Mouse (Mus musculus) embryo, embryonic 11.5 days (tissue): ENCODE data around the gene Slc39a11.

ENCODE experiments used
- DNase-seq: peaks from one replicate; pipeline ENCODE4 v3.0.0-alpha.2; 2012; ENCODE audit warnings: low read depth, low spot score

Slc39a11 gene

DNA sequence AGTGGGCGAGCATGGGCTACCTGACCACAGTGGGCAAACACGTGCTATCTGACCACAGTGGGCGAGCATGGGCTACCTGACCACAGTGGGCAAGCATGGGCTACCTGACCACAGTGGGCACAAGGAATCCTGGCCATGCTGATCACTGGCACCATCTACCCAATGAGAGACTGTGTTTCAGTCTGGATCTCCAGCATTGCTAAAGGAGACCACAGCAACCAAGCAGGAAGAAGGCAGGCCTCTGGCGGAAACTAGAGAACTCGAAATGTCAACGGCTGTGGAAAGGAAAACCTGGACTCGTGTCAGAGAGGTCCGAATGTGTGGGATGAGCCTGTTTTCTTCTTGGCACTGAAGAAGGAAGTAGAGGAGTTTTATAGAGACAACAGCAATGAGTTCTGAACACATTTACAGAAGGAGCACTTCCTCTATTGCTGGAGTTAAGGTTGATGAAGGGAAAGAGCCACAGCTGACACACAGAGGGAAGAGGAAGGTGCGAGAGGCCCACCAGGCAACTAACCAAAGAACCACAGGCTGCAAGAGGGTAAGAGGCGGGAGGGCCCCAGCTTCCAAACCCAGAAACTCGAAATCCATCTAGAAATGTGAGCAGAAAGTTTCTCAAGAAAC, 105.8 kb downstream of the Slc39a11 start:
- DNase-seq = no peak

DNA sequence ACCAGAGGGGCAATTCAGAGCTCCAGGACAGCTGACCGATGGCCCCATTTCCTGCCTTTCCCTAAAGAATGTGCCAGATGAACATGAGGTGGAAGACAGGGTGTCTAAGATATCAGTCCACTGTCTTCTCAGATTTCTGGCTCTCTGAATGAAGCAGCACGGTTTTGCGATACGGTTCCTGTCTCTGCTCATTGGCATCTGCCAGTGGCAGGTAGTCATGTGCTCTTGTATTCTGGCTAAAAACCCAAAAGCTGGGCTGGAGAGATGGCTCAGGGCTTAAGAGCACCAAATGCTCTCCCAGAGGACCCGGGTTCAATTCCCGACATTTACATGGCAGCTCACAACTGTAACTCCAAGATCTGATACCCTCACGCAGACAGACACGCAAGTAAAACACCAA, 108.8 kb downstream of the Slc39a11 start:
- DNase-seq = no peak

DNA sequence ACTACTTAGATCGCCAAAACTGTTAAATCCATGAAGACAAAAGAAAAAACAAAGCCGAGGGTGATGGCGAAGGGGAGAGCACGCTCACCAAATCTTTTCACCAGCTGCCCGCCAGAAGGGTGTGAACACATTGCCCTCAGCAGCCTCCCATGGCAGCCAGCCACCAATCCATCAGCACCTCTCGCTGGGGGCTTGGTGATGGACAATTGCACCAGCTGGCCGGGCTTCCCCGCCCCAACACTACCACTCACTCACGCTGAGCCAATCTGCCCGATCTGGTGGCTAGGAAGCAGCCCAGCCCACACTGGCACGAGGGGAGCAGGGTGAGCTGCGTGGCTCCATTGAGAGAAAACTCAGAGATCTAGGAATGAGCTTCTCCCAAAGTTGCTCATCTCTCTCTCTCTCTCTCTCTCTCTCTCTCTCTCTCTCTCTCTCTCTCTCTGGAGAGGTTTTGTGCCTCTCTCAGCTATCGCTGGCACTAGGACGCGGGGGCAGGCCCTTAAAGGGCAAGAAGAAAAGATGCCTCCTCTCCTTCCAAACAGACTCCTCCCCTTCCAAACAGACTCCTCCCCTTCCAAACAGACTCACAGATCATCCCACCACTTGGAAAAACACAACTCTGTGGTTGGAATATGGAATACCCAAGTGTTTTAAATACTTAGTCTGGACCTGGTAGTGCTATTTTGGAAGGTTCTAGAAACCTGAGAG, 110.2 kb downstream of the Slc39a11 start:
- DNase-seq = no peak

DNA sequence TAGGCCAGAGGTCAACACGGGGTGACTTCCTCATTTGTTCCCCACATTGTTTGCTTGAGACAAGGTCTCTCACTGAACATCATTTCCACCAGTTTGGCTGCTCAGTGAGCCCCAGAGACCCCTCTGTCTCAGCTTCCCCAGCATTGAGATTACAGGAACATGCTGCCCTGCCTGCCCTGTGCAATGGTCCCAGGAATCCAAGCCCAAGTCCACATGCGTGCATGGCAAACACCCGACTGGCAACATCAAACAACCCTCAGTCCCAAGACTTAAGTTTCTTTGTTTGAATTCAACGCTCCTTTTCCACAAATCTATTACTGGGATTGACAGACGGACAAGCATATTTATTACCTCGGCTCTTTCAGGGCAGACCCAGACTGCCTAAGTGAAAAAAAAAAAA, 110.8 kb downstream of the Slc39a11 start:
- DNase-seq = no peak

DNA sequence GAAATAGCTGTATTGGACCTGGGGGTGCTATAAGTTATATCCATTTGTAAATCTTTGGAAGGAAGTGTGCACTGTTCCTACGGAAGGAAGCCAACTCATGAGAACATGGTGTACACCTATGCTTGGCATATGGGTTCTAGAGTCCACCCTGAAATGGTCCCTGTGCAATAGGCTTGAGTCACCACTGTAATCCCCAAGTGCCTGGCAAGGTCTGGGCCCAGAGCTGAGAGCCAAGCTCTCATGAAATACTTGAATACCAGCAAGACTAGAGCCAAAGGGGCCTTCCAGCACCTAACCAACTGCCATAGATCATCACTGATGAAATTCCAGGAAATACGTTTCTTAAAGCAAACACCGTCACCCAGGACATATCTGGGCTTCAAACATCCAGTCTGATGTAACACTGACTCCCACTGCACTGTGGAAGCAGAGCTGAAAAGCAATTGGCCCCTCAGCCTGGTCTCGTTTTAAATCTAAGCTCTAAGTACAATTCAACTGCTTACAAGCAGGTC, 111.4 kb downstream of the Slc39a11 start:
- no peak for DNase-seq

- no peak for DNase-seq
These were observed 112.2 kb downstream of the Slc39a11 start for GRCm38 (mm10) chr11:113537715-113538114.

GRCm38 (mm10) chr11:113537199-113537586, 112.7 kb downstream of the Slc39a11 start:
- DNase-seq = no peak

GRCm38 (mm10) chr11:113536308-113537198, 113.3 kb downstream of the Slc39a11 start:
- DNase-seq = no peak

GRCm38 (mm10) chr11:113534341-113534740, 115.5 kb downstream of the Slc39a11 start:
- no peak for DNase-seq

GRCm38 (mm10) chr11:113533931-113534330, 115.9 kb downstream of the Slc39a11 start:
- DNase-seq = no peak

DNA sequence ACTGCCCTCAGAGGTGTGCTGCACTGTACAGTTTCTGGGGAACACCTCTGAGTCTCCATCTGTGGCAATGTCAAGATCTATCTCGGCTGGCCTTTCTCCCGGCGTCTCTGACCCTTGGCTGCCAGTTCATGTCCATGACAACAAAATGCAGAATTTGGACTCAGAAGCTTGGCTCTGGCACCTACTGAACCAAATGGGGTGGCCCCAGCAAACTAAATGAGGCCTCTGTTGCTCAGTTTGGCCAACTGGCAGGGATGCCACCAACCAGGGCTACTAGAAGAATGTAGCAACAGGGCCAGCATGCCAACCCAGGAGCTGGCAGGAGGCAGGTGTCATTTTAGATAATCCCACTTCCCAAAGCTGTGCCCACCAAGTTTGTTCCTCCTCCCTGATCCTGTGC, 121.5 kb downstream of the Slc39a11 start:
- no peak for DNase-seq

GRCm38 (mm10) chr11:113525731-113526130, 124.1 kb downstream of the Slc39a11 start:
- DNase-seq = no peak

DNA sequence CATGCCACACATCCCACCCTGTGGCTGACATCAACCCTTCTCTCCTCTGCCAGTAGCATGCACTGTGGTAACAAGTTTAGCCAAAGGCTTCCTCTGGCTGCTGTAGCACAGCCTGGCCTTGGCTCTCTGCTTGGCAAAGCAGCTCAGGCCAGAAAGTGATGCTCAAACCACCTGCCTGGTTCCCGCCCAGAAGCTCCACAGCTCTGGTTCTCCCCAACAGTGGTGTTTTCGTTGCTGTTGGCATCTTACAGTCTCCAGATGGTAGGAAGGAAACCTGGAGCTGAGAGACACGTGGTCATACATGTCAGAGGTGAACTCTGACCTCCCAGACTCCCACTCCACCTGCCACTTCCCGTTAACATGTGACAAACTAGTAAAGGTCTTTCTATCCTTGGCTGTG, 127.2 kb downstream of the Slc39a11 start:
- DNase-seq = no peak

- DNase-seq = no peak
These were observed 128.2 kb downstream of the Slc39a11 start for GRCm38 (mm10) chr11:113521469-113522190.

- DNase-seq = no peak
These were observed 128.9 kb downstream of the Slc39a11 start for GRCm38 (mm10) chr11:113520851-113521461.

- DNase-seq = no peak
These were observed 129.5 kb downstream of the Slc39a11 start for GRCm38 (mm10) chr11:113520373-113520772.

DNA sequence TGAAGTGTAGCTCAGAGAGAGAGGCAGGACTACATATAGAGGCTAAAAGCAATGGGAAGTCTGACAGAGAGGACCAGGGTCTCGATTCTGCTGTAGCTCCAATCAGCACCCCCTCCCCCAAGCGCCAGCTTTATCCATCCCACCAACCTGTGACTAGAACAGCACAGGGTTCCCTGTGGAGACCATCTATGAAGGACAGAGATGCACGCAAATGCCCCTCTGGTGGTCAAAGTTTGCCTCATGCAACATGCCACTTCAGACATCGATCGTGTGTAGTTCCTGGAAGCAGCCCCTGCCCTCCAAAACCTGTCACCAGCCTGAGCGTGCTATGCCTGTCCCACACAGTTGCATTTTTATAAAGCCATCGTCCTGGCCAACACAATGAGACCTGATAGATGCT, 129.9 kb downstream of the Slc39a11 start:
- DNase-seq = no peak

- no peak for DNase-seq
These were observed 131.7 kb downstream of the Slc39a11 start for GRCm38 (mm10) chr11:113518176-113518575.

GRCm38 (mm10) chr11:113516156-113516555, 133.7 kb downstream of the Slc39a11 start:
- no peak for DNase-seq

- DNase-seq = no peak
These were observed 136.9 kb downstream of the Slc39a11 start for GRCm38 (mm10) chr11:113512976-113513375.

DNA sequence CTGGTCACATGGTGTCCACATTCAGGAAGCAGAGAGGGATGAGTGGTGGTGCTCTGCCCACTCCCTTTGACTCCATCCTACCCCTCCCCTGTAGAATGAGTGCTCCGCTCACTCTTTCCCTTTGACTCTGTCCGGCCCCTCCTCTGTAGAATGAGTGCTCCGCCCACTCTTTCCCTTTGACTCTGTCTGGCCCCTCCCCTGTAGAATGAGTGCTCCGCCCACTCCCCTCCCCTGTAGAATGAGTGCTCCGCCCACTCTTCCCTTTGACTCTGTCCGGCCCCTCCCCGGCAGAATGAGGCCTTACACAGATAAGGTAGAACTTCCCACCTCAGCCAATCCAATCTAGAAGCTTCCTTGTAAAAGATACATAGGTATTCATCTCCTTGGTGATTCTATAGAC, 137.7 kb downstream of the Slc39a11 start:
- no peak for DNase-seq
